Mouse (Mus musculus) liver, postnatal 0 days (tissue): ENCODE data around the gene Gorasp1.

Experiments used
- CTCF ChIP-seq: sonication (generic); IDR thresholded peaks from 2 replicates; pipeline ENCODE4 v1.5.1; 2016; ENCODE audit warnings: antibody characterized with exemption, low read depth
- EP300 ChIP-seq: IDR thresholded peaks from 2 replicates; pipeline ENCODE4 v1.6.1; 2016; ENCODE audit warnings: antibody characterized with exemption, low read depth, mild to moderate bottlenecking

DNA sequence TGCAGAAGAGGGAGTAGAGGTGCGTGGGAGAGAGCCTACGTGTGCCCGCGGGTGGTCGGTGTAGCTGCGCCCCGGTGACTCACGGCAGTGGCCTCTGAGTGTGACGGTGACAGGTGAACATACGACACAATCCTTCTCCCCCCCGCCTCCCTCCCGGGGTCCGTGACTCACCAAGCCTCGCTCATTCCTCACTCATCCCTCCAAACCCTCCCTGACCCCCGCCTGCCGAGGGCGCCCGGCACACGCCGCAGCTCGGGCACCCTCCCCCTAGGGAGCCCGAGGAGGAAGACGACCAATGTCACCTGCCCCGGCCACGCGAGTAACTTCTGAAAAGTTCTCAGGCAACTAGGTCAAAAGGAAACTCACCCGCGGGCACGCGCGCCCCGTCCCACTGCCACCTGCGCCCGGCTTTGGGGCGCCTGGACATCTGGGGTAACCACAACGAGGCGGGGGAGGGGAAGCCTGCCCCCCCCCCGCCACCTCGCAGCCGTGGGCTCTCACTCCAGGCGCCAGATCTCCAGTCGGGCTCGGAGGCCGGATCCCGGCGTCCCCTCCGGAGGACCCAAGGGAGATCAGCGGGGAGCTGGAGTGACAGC lies 45.7 kb upstream of the Gorasp1 start:
- TF ChIP-seq EP300 (no peak), CTCF (no peak)
